8 mouse cellular contexts compared by ENCODE assay signal in genomic region chr11:5886187-5886586, GRCm38 (mm10). TPM values are rescaled to one million over a fixed set of nuclear protein-coding genes. Genes with fewer than 3 reads are reported as not detected.
A peak's percentile ranks its signal among the peaks of the same experiment; 100 is the strongest.
DNase-seq lines count a peak whose midpoint lies in the region; ATAC-seq lines count a peak whose summit lies in the region.

No protein-coding gene starts in this region.

- peak; percentile 48 for DNase-seq in cerebellum, adult 11 months
- no peak for DNase-seq in cerebellum, adult 11-12 months
- peak; percentile 49 for DNase-seq in A20 (ENCODE audit: low read depth, low spot score)
- DNase-seq in brain, adult 2 months (ENCODE audit: low read depth, low spot score): peak; percentile 76
- peak; percentile 55 to 70 for DNase-seq in lung, adult 18-20 months
- DNase-seq in retina, embryonic 14.5 days (ENCODE audit: low spot score): peak; percentile 93

- no peaks in the 10 kb centered on the region for H3K27me3 ChIP-seq in forebrain, embryonic 15.5 days
- no peaks in the 10 kb centered on the region for H3K27me3 ChIP-seq in kidney, embryonic 16.5 days (ENCODE audit: insufficient read depth, low read length)

- H3K4me1 ChIP-seq in forebrain, embryonic 15.5 days: 0 out of 2 replicates have a peak, but pooled peaks cover 14% of the 10 kb centered on the region
- peaks cover 3% of the 10 kb centered on the region; the same call in 1 of the 2 replicates for H3K4me1 ChIP-seq in kidney, embryonic 16.5 days (ENCODE audit: insufficient read depth, low read length)

- H3K4me2 ChIP-seq in forebrain, embryonic 15.5 days (replicated peaks): no peak overlapping the region
- no peak overlapping the region for H3K4me2 ChIP-seq in kidney, embryonic 16.5 days (replicated peaks; ENCODE audit: low read depth, low read length)

- no peaks in the 10 kb centered on the region for H3K9me3 ChIP-seq in forebrain, embryonic 15.5 days
- H3K9me3 ChIP-seq in kidney, embryonic 16.5 days (ENCODE audit: low read length): no peaks in the 10 kb centered on the region

- H3K9ac ChIP-seq in forebrain, embryonic 15.5 days (replicated peaks): no peak overlapping the region
- H3K9ac ChIP-seq in kidney, embryonic 16.5 days (replicated peaks; ENCODE audit: low read length): no peak overlapping the region

- H3K4me3 ChIP-seq in forebrain, embryonic 15.5 days: no peak overlapping the region
- H3K4me3 ChIP-seq in kidney, embryonic 16.5 days (ENCODE audit: low read length): no peak overlapping the region

- 16% methylated on average over 9 of the region's 9 CpGs for WGBS in forebrain, embryonic 15.5 days
- WGBS in kidney, embryonic 16.5 days: 16% methylated on average over 9 of the region's 9 CpGs

- H3K36me3 ChIP-seq in forebrain, embryonic 15.5 days: no peaks in the 10 kb centered on the region
- H3K36me3 ChIP-seq in kidney, embryonic 16.5 days (ENCODE audit: insufficient read depth, low read length): no peaks in the 10 kb centered on the region

- ATAC-seq in forebrain, embryonic 15.5 days (replicated peaks): 0 out of 2 replicates have a peak, but pooled peaks have one; percentile 49
- peak; percentile 40; the same call in 1 of the 2 replicates for ATAC-seq in kidney, embryonic 16.5 days (ENCODE audit: low FRiP score, low TSS enrichment)

- H3K27ac ChIP-seq in forebrain, embryonic 15.5 days (replicated peaks): no peak overlapping the region; the same call in 1 of the 2 replicates
- no peak overlapping the region for H3K27ac ChIP-seq in kidney, embryonic 16.5 days (ENCODE audit: low read length)

RNA-seq across cellular contexts. Expression of gene Pold2, which starts 8.1 kb away (rescaled TPM):
- polyA plus RNA-seq in forebrain, embryonic 15.5 days (2015; fragmentation: Nextera tagmentation; extraction: Ambion mirVana): 72.6 and 76.4 TPM in 2 replicates
- polyA plus RNA-seq in kidney, embryonic 16.5 days (2015; fragmentation: Nextera tagmentation; extraction: Ambion mirVana): 152 and 155 TPM in 2 replicates

RNA-seq across cellular contexts. Expression of gene Myl7, which starts 12.4 kb away (rescaled TPM):
- polyA plus RNA-seq in forebrain, embryonic 15.5 days (2015; fragmentation: Nextera tagmentation; extraction: Ambion mirVana): 0.32 and 1.6 TPM in 2 replicates
- 5.1 and 9.1 TPM in 2 replicates for polyA plus RNA-seq in kidney, embryonic 16.5 days (2015; fragmentation: Nextera tagmentation; extraction: Ambion mirVana)

RNA-seq across cellular contexts. Expression of gene Aebp1, which starts 24.4 kb away (rescaled TPM):
- polyA plus RNA-seq in forebrain, embryonic 15.5 days (2015; fragmentation: Nextera tagmentation; extraction: Ambion mirVana): 10.0 and 10.4 TPM in 2 replicates
- 59.6 and 61.1 TPM in 2 replicates for polyA plus RNA-seq in kidney, embryonic 16.5 days (2015; fragmentation: Nextera tagmentation; extraction: Ambion mirVana)

RNA-seq across cellular contexts. Expression of gene Polm, which starts 48.4 kb away (rescaled TPM):
- 7.0 TPM in 2 replicates for polyA plus RNA-seq in forebrain, embryonic 15.5 days (2015; fragmentation: Nextera tagmentation; extraction: Ambion mirVana)
- polyA plus RNA-seq in kidney, embryonic 16.5 days (2015; fragmentation: Nextera tagmentation; extraction: Ambion mirVana): 9.8 and 11.4 TPM in 2 replicates
